Mouse (Mus musculus) testis, adult 2 months (tissue): ENCODE data around the gene Slc41a1. TPM values are rescaled to one million over a fixed set of nuclear protein-coding genes. Genes with fewer than 3 reads are reported as not detected.

Experiments
- H3K27ac ChIP-seq: fragments of 200-500 bp; 2 replicates; pipeline ENCODE4 v1.5.1; 2012; ENCODE audit warnings: low read depth, low read length; ENCODE audit not compliant: control insufficient read depth, insufficient read depth
- H3K27me3 ChIP-seq: fragments of 200-500 bp; 2 replicates; pipeline ENCODE4 v1.6.1; 2012; ENCODE audit warnings: mild to moderate bottlenecking, low read length, moderate library complexity; ENCODE audit not compliant: control insufficient read depth, insufficient read depth
- H3K36me3 ChIP-seq: fragments of 200-500 bp; 2 replicates; pipeline ENCODE4 v1.6.1; 2012; ENCODE audit warnings: mild to moderate bottlenecking, low read length; ENCODE audit not compliant: control insufficient read depth, insufficient read depth
- H3K4me1 ChIP-seq: fragments of 200-500 bp; 2 replicates; pipeline ENCODE4 v1.6.1; 2012; ENCODE audit warnings: low read length; ENCODE audit not compliant: control insufficient read depth, insufficient read depth
- H3K4me3 ChIP-seq: fragments of 200-500 bp; 2 replicates; pipeline ENCODE4 v1.5.1; 2012; ENCODE audit warnings: low read depth, mild to moderate bottlenecking, low read length, moderate library complexity, mixed read lengths; ENCODE audit not compliant: control insufficient read depth
- CTCF ChIP-seq: fragments of 200-500 bp; IDR thresholded peaks from 2 replicates; pipeline ENCODE4 v1.5.1; 2012; ENCODE audit warnings: low read depth, mild to moderate bottlenecking, inconsistent platforms, low read length, moderate library complexity; ENCODE audit not compliant: control insufficient read depth, insufficient read depth, insufficient replicate concordance
- POLR2A ChIP-seq: fragments of 200-500 bp; IDR thresholded peaks from 2 replicates; pipeline ENCODE4 v1.6.1; 2012; ENCODE audit warnings: low read depth, mild to moderate bottlenecking, inconsistent platforms, low read length, moderate library complexity; ENCODE audit not compliant: control insufficient read depth
- polyA plus RNA-seq: library from polyadenylated mRNA; depleted of rRNA; stranded (reverse); fragments of >200 nt; gene quantifications from 2 replicates; pipeline ENCODE4 v1.2.3, GENCODE M21; 2012; rRNA removed

Slc41a1 gene
- 17.3 and 18.8 TPM in 2 replicates for polyA plus RNA-seq

DNA sequence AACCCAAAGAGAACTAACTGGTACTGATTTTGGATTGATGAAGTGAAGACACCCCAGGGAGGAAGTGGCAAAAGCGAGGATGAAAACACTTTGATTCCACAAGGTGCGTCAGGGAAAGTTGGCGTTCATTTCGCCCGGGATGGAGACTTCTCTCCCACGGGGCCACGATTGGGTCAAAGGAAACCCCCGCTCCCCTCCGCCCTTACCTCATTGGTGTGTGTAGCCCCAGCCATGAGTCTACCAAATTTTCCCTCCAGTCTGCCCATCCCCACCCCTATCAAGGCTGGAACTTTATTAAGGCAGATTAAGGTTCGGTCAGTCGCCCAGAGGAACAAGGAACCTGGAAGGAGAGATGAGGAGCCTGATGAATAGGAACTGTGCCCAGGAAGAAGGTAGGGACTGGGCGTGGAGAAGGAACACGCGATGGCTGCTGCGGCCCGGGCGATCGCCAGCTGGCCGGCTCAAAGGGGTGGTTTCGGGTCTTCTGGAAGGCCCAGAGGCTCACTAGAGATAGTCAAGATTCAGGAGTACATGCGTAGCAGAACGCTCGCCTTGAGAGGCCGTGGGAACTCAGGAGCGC, at the start of gene Slc41a1:
Slc41a1 (plus strand) TSS at position 287 of the 580 bp plus-strand sequence.
- TF ChIP-seq POLR2A (no peak), CTCF (no peak)
- H3K4me1 ChIP-seq: peaks cover 15% of the 10 kb centered on the region
- no peaks in the 10 kb centered on the region for H3K27me3 ChIP-seq
- H3K36me3 ChIP-seq: no peaks in the 10 kb centered on the region
- peak within 1 kb of the TSS; percentile 81 for H3K27ac ChIP-seq
- H3K4me3 ChIP-seq: peak within 1 kb of the TSS; percentile 97

DNA sequence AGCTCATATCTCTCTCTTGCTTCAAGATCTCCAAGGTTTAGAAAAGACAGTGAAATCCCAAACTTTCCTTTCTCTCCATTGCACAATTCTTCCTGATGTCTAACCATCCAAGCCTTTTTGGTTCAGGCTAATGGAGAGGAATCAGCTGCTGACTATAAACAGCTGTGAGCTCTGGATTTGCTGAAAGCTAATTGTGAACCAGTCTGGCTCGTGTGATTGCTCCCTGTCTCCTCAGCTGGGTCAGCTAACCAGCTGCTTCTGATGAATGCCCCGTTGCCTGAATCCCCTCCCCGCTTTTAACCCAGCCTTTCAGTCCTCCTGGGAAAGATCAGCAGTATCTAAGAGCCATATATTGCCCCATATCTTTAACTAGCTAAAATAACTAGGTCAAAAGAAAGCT, 32.7 kb upstream of the Slc41a1 start:
- Histone ChIP-seq H3K4me3 (no peak overlapping the region), H3K27me3 (no peaks in the 10 kb centered on the region), H3K4me1 (peaks cover 5% of the 10 kb centered on the region), H3K27ac (no peak overlapping the region), H3K36me3 (no peaks in the 10 kb centered on the region)
- no peak for TF ChIP-seq CTCF
- TF ChIP-seq POLR2A: no peak

DNA sequence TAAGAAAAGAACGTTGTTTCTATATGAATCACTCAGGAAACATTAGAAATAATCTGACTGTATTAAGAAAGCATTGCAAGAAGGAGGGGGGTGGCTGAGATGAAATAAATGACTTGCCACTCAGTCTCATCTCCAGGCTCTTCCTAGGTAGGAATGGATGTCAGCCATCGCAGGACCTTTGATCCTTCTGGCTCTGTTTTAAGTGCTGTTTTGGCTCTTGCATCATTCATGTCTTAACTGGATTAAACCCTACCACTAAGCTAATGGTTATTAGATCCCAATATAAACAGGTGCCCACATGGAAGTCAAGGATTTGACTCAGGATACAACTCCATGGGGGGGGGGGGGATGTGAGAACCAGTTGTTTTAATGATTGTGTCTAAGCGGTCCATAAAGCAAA, 32.1 kb upstream of the Slc41a1 start:
- no peak overlapping the region for H3K27ac ChIP-seq
- peaks cover 5% of the 10 kb centered on the region for H3K4me1 ChIP-seq
- H3K4me3 ChIP-seq: no peak overlapping the region
- no peaks in the 10 kb centered on the region for H3K27me3 ChIP-seq
- H3K36me3 ChIP-seq: no peaks in the 10 kb centered on the region
- TF ChIP-seq CTCF (no peak), POLR2A (no peak)

DNA sequence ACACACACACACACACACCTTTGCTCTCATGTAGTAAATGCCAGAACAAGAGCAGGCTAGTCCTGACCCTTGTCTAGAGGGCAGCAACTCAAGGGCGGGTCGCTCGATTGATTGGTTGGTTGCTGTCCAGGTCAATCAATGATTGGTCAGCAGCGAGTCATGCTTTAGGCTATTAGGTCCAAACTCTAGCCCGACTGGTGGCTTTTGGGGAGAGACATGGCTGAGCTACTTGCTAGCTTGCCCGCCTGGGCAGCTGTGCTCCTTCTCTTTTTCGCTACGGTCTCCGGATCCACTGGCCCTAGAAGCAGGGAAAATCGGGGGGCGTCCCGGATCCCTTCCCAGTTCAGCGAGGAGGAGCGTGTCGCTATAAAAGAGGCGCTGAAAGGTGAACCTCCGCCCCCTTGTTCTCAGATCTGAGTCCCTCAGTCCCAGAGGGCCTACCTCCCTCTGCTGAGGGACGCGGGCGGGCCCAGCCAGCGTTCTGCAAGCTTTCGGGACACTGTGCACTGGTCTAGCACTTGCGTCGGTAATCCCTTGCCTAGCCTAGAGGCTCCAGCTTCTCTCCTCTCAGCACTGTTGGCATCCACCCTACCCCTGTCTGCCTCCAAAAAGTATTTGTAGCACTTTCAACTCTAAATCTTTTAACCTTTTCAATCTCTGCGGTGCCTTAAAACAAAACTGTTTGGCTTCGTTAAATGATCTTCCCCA, 29.9 kb upstream of the Slc41a1 start, which contains the start of gene Pm20d1:
Pm20d1 (plus strand) TSS at position 180 of the 708 bp plus-strand sequence.
- TF ChIP-seq CTCF: no peak
- no peak for TF ChIP-seq POLR2A
- Histone ChIP-seq H3K27ac (no peak within 1 kb of the TSS), H3K27me3 (no peaks in the 10 kb centered on the region), H3K4me1 (peaks cover 5% of the 10 kb centered on the region), H3K4me3 (peak within 1 kb of the TSS; percentile 25), H3K36me3 (no peaks in the 10 kb centered on the region)

DNA sequence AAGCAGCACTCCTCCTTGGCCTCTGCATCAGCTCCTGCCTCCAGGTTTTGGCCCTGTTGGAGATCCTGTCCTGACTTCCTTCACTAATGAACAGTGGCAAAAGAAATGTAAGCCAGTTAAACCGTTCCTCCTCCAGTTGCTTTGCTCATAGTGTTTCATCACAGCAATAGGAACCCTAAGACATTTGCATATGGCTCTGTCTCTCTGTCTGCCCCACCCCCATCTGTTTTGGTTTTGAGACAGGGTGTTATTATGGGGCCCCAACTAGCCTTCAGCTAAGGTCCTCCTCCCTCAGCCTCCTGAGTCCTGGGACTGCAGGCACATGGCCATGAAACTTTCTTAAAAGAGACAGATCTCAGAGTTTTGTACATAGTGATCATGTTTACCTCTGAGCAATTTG, 27.3 kb upstream of the Slc41a1 start:
- peaks cover 5% of the 10 kb centered on the region for H3K4me1 ChIP-seq
- H3K27me3 ChIP-seq: no peaks in the 10 kb centered on the region
- TF ChIP-seq POLR2A (no peak), CTCF (no peak)
- H3K27ac ChIP-seq: no peak overlapping the region
- H3K4me3 ChIP-seq: no peak overlapping the region
- no peaks in the 10 kb centered on the region for H3K36me3 ChIP-seq

DNA sequence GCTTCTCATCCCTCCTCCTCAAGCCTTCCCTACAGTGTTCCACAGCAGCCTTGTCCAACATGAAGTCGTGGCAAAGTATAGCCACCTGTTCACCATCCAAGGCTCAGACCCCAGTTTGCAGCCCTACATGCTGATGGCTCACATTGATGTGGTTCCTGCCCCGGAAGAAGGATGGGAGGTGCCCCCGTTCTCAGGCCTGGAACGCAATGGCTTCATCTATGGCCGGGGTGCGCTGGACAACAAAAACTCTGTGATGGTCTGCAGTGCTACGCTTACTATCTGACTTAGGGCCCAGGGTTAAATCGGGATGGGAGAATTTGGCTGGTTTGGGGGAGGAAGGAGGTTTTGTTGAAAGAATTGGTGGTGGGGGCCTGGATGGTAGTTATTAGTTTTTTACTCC, 26.2 kb upstream of the Slc41a1 start:
- TF ChIP-seq POLR2A (no peak), CTCF (no peak)
- H3K27me3 ChIP-seq: no peaks in the 10 kb centered on the region
- H3K36me3 ChIP-seq: no peaks in the 10 kb centered on the region
- no peak overlapping the region for H3K27ac ChIP-seq
- peaks cover 5% of the 10 kb centered on the region for H3K4me1 ChIP-seq
- H3K4me3 ChIP-seq: no peak overlapping the region

DNA sequence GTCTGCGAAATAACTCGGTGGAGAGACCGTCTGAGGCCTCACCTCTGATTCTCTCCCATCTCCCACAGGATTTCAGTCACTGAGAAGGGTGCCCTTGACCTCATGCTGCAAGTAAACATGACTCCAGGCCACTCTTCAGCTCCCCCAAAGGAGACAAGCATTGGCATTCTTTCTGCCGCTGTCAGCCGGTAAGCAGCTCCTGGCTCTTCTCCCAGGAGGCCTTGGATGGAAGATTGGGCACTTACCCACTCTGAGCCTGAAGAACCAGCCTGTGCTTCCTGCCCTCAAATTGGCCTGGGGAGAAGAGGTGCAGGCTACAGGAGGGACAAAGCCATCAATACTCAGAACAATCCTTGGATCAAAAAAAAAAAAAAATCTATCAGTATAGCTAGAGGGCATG, 24.6 kb upstream of the Slc41a1 start:
- TF ChIP-seq CTCF (no peak), POLR2A (no peak)
- no peaks in the 10 kb centered on the region for H3K27me3 ChIP-seq

More for the DNA sequence above, 24.6 kb upstream of the Slc41a1 start:
- Histone ChIP-seq H3K4me1 (no peaks in the 10 kb centered on the region; the same call in 1 of the 2 replicates), H3K36me3 (no peaks in the 10 kb centered on the region), H3K27ac (no peak overlapping the region), H3K4me3 (no peak overlapping the region)
